Mouse (Mus musculus) embryonic fibroblast, embryonic 13.5 days (primary cell): Measurements from ENCODE around the gene Slc44a1. TPM values are rescaled to one million over a fixed set of nuclear protein-coding genes. Genes with fewer than 3 reads are reported as not detected.

ENCODE experiments used
- H3K27ac ChIP-seq: 2 replicates; pipeline ENCODE4 v1.5.1; 2012; ENCODE audit warnings: low read length, control low read depth, inconsistent platforms; ENCODE audit not compliant: insufficient read depth
- H3K4me1 ChIP-seq: 2 replicates; pipeline ENCODE4 v1.6.1; 2011; ENCODE audit warnings: low read length; ENCODE audit not compliant: control insufficient read depth, insufficient read depth
- H3K4me3 ChIP-seq: 2 replicates; pipeline ENCODE4 v1.5.1; 2011; ENCODE audit warnings: mild to moderate bottlenecking, control low read depth, low read length; ENCODE audit not compliant: insufficient read depth
- CTCF ChIP-seq: IDR thresholded peaks from 2 replicates; pipeline ENCODE4 v1.5.1; 2011; ENCODE audit warnings: mild to moderate bottlenecking, control low read depth, low read length, moderate library complexity, borderline replicate concordance; ENCODE audit not compliant: insufficient read depth
- POLR2A ChIP-seq: IDR thresholded peaks from 2 replicates; pipeline ENCODE4 v1.6.1; 2011; ENCODE audit warnings: low read depth, mild to moderate bottlenecking, control low read depth, low read length, moderate library complexity
- polyA plus RNA-seq: library from polyadenylated mRNA; stranded (reverse); fragments of >200 nt; gene quantifications from 2 replicates; pipeline ENCODE4 v1.2.4, GENCODE M21; 2011; ENCODE audit warnings: low read depth; ENCODE audit not compliant: missing spikeins, insufficient read length

The Slc44a1 gene
- polyA plus RNA-seq: 39.1 and 59.0 TPM in 2 replicates

GRCm38 (mm10) chr4:53440010-53440815 lies at the start of gene Slc44a1:
Gene Slc44a1 (plus strand): TSS chr4:53440413.
- peak within 1 kb of the TSS; percentile 66 for H3K27ac ChIP-seq
- peaks cover 11% of the 10 kb centered on the region for H3K4me1 ChIP-seq
- TF ChIP-seq POLR2A (peak; percentile 83), CTCF (no peak)
- H3K4me3 ChIP-seq: peak within 1 kb of the TSS; percentile 79

- no peak overlapping the region for H3K27ac ChIP-seq
- H3K4me1 ChIP-seq: peaks cover 12% of the 10 kb centered on the region
- H3K4me3 ChIP-seq: no peak overlapping the region
- no peak for TF ChIP-seq CTCF
- no peak for TF ChIP-seq POLR2A
Measured at GRCm38 (mm10) chr4:53395002-53395401, 45.2 kb upstream of the Slc44a1 start.

GRCm38 (mm10) chr4:53396623-53397192 lies 43.5 kb upstream of the Slc44a1 start:
- Histone ChIP-seq H3K27ac (peak overlapping the region; percentile 62), H3K4me3 (no peak overlapping the region), H3K4me1 (peaks cover 12% of the 10 kb centered on the region)
- TF ChIP-seq CTCF (no peak), POLR2A (no peak)

- TF ChIP-seq CTCF: no peak
- no peak for TF ChIP-seq POLR2A
- peak overlapping the region; percentile 84 for H3K27ac ChIP-seq
Measured at GRCm38 (mm10) chr4:53397280-53398117, 42.7 kb upstream of the Slc44a1 start.

GRCm38 (mm10) chr4:53398561-53398960 lies 41.7 kb upstream of the Slc44a1 start:
- Histone ChIP-seq H3K27ac (no peak overlapping the region), H3K4me3 (no peak overlapping the region), H3K4me1 (peaks cover 12% of the 10 kb centered on the region)
- TF ChIP-seq POLR2A (no peak), CTCF (no peak)

More at GRCm38 (mm10) chr4:53397280-53398117, 42.7 kb upstream of the Slc44a1 start:
- H3K4me3 ChIP-seq: no peak overlapping the region
- peaks cover 12% of the 10 kb centered on the region for H3K4me1 ChIP-seq

- no peak for TF ChIP-seq POLR2A
- TF ChIP-seq CTCF: no peak
- H3K27ac ChIP-seq: no peak overlapping the region
- peaks cover 12% of the 10 kb centered on the region for H3K4me1 ChIP-seq
- H3K4me3 ChIP-seq: no peak overlapping the region
Measured at GRCm38 (mm10) chr4:53399428-53399827, 40.8 kb upstream of the Slc44a1 start.

GRCm38 (mm10) chr4:53403386-53403785 lies 36.8 kb upstream of the Slc44a1 start:
- no peak overlapping the region for H3K4me3 ChIP-seq
- TF ChIP-seq POLR2A (no peak), CTCF (no peak)
- H3K4me1 ChIP-seq: peaks cover 4% of the 10 kb centered on the region; the same call in 1 of the 2 replicates

GRCm38 (mm10) chr4:53404431-53404925 lies 35.7 kb upstream of the Slc44a1 start:
- Histone ChIP-seq H3K4me1 (peaks cover 11% of the 10 kb centered on the region; the same call in 1 of the 2 replicates), H3K4me3 (no peak overlapping the region), H3K27ac (peak overlapping the region; percentile 38; the same call in 1 of the 2 replicates)
- TF ChIP-seq POLR2A (no peak), CTCF (no peak)

More at GRCm38 (mm10) chr4:53403386-53403785, 36.8 kb upstream of the Slc44a1 start:
- H3K27ac ChIP-seq: no peak overlapping the region

GRCm38 (mm10) chr4:53406866-53407265 lies 33.3 kb upstream of the Slc44a1 start:
- TF ChIP-seq CTCF: no peak
- TF ChIP-seq POLR2A: no peak
- H3K4me3 ChIP-seq: no peak overlapping the region
- no peak overlapping the region for H3K27ac ChIP-seq
- peaks cover 17% of the 10 kb centered on the region for H3K4me1 ChIP-seq
